Mouse (Mus musculus) limb, embryonic 11.5 days (tissue): ENCODE results near the gene Gjb6. TPM values are rescaled to one million over a fixed set of nuclear protein-coding genes. Genes with fewer than 3 reads are reported as not detected.
A peak's percentile ranks its signal among the peaks of the same experiment; 100 is the strongest.

Source experiments
- ATAC-seq: fragments of 200-750 bp; cut with Nextera tagmentation; 2 replicates; pipeline ENCODE4 v1.8.0; 2017; ENCODE audit warnings: low read depth; ENCODE audit not compliant: insufficient number of reproducible peaks, low FRiP score, low TSS enrichment
- DNase-seq: peaks from one replicate; pipeline ENCODE4 v3.0.0-alpha.2; 2015; ENCODE audit warnings: low spot score
- H3K27ac ChIP-seq: fragments of 300-500 bp; sonication (generic); replicated peaks from 2 replicates; pipeline ENCODE4 v1.5.1; 2014; ENCODE audit warnings: low read depth, mild to moderate bottlenecking, low read length
- H3K27me3 ChIP-seq: fragments of 300-500 bp; sonication (generic); 2 replicates; pipeline ENCODE4 v1.6.1; 2014; ENCODE audit warnings: mild to moderate bottlenecking, low read length, mixed read lengths; ENCODE audit not compliant: control insufficient read depth, insufficient read depth
- H3K36me3 ChIP-seq: fragments of 300-500 bp; sonication (generic); 2 replicates; pipeline ENCODE4 v1.6.1; 2014; ENCODE audit warnings: mild to moderate bottlenecking, low read length, moderate library complexity, mixed read lengths; ENCODE audit not compliant: control insufficient read depth, insufficient read depth
- H3K4me1 ChIP-seq: fragments of 300-500 bp; sonication (generic); 2 replicates; pipeline ENCODE4 v1.6.1; 2014; ENCODE audit warnings: low read length, mixed read lengths; ENCODE audit not compliant: control insufficient read depth, insufficient read depth
- H3K4me2 ChIP-seq: fragments of 300-500 bp; sonication (generic); 2 replicates; pipeline ENCODE4 v1.6.1; 2014; ENCODE audit warnings: low read depth, mild to moderate bottlenecking, moderate library complexity; ENCODE audit not compliant: severe bottlenecking
- H3K4me3 ChIP-seq: fragments of 300-500 bp; sonication (generic); 2 replicates; pipeline ENCODE4 v1.5.1; 2014; ENCODE audit warnings: low read depth, low read length
- H3K9ac ChIP-seq: fragments of 300-500 bp; sonication (generic); 2 replicates; pipeline ENCODE4 v1.6.1; 2014; ENCODE audit warnings: mild to moderate bottlenecking, low read length
- H3K9me3 ChIP-seq: fragments of 300-500 bp; sonication (generic); 2 replicates; pipeline ENCODE4 v1.6.1; 2016; ENCODE audit warnings: low read length; ENCODE audit not compliant: control insufficient read depth
- WGBS: fragments of 180-500 bp; shearing (Covaris S2); extraction: QIAGEN DNeasy Blood & Tissue Kit; methylation state at CpG from one replicate; pipeline ENCODE4 v1.1.7; 2014; 5-methylcytosine and 5-hydroxymethylcytosine counted together
- polyA plus RNA-seq: library from polyadenylated mRNA; unstranded; fragments of >200 nt; fragmentation: Nextera tagmentation; extraction: Ambion mirVana; gene quantifications from 2 replicates; pipeline ENCODE4 v1.2.1, GENCODE M21; 2014

Gene Gjb6
- 9.9 and 11.0 TPM in 2 replicates for polyA plus RNA-seq

GRCm38 (mm10) chr14:57133161-57133661, at the start of gene Gjb6:
Gjb6 (minus strand) TSS chr14:57133611.
- Histone ChIP-seq H3K36me3 (no peaks in the 10 kb centered on the region), H3K4me1 (peaks cover 9% of the 10 kb centered on the region), H3K4me2 (peak within 1 kb of the TSS; percentile 73), H3K27ac (no peak within 1 kb of the TSS), H3K9me3 (no peaks in the 10 kb centered on the region), H3K4me3 (peak within 1 kb of the TSS; percentile 30), H3K27me3 (peaks cover 13% of the 10 kb centered on the region), H3K9ac (0 out of 2 replicates have a peak within 1 kb of the TSS, but pooled peaks have one; percentile 28)
- under 1% methylated on average over 32 of the region's 33 CpGs for WGBS
- DNase-seq (peak; percentile 40), ATAC-seq (no peak)

GRCm38 (mm10) chr14:57165493-57165892, 32.1 kb upstream of the Gjb6 start:
- H3K4me2 ChIP-seq = no peak overlapping the region
- DNase-seq (no peak), ATAC-seq (no peak)
- 90% methylated on average over 3 of the region's 3 CpGs for WGBS
- no peak overlapping the region for H3K4me3 ChIP-seq
- no peaks in the 10 kb centered on the region for H3K4me1 ChIP-seq
- no peaks in the 10 kb centered on the region for H3K27me3 ChIP-seq
- H3K9ac ChIP-seq = no peak overlapping the region
- no peaks in the 10 kb centered on the region for H3K9me3 ChIP-seq
- no peaks in the 10 kb centered on the region for H3K36me3 ChIP-seq
- no peak overlapping the region for H3K27ac ChIP-seq

GRCm38 (mm10) chr14:57161833-57162232, 28.4 kb upstream of the Gjb6 start:
- Histone ChIP-seq H3K36me3 (no peaks in the 10 kb centered on the region), H3K27me3 (no peaks in the 10 kb centered on the region), H3K4me1 (no peaks in the 10 kb centered on the region), H3K9me3 (no peaks in the 10 kb centered on the region; the same call in 1 of the 2 replicates), H3K27ac (no peak overlapping the region), H3K4me2 (no peak overlapping the region), H3K9ac (no peak overlapping the region), H3K4me3 (no peak overlapping the region)
- WGBS = 62% methylated on average over 2 of the region's 2 CpGs
- no peak for ATAC-seq
- no peak for DNase-seq

GRCm38 (mm10) chr14:57161201-57161600, 27.8 kb upstream of the Gjb6 start:
- Histone ChIP-seq H3K9me3 (no peaks in the 10 kb centered on the region; the same call in 1 of the 2 replicates), H3K27me3 (no peaks in the 10 kb centered on the region), H3K4me2 (no peak overlapping the region), H3K4me1 (no peaks in the 10 kb centered on the region), H3K36me3 (no peaks in the 10 kb centered on the region), H3K4me3 (no peak overlapping the region), H3K27ac (no peak overlapping the region), H3K9ac (no peak overlapping the region)
- ATAC-seq (no peak), DNase-seq (no peak)
- 74% methylated on average over 4 of the region's 4 CpGs for WGBS

GRCm38 (mm10) chr14:57154916-57155315, 21.5 kb upstream of the Gjb6 start:
- H3K4me2 ChIP-seq = no peak overlapping the region

GRCm38 (mm10) chr14:57145741-57146140, 12.3 kb upstream of the Gjb6 start:
- no peaks in the 10 kb centered on the region for H3K4me1 ChIP-seq
- no peaks in the 10 kb centered on the region for H3K27me3 ChIP-seq
- ATAC-seq = no peak
- H3K27ac ChIP-seq = no peak overlapping the region
- H3K4me2 ChIP-seq = no peak overlapping the region
- H3K9me3 ChIP-seq = no peaks in the 10 kb centered on the region
- 34% methylated on average over 4 of the region's 4 CpGs for WGBS
- H3K9ac ChIP-seq = no peak overlapping the region
- H3K36me3 ChIP-seq = no peaks in the 10 kb centered on the region
- no peak for DNase-seq
- no peak overlapping the region for H3K4me3 ChIP-seq

More at GRCm38 (mm10) chr14:57154916-57155315, 21.5 kb upstream of the Gjb6 start:
- WGBS = 32% methylated on average over 6 of the region's 6 CpGs
- Histone ChIP-seq H3K36me3 (no peaks in the 10 kb centered on the region), H3K4me3 (no peak overlapping the region), H3K9me3 (no peaks in the 10 kb centered on the region; the same call in 1 of the 2 replicates), H3K4me1 (peaks cover 7% of the 10 kb centered on the region; the same call in 1 of the 2 replicates), H3K27ac (0 out of 2 replicates have a peak overlapping the region, but pooled peaks have one; percentile 12), H3K9ac (no peak overlapping the region), H3K27me3 (no peaks in the 10 kb centered on the region)
- ATAC-seq = no peak
- no peak for DNase-seq

- DNase-seq (no peak), ATAC-seq (no peak)
- Histone ChIP-seq H3K27ac (no peak overlapping the region), H3K4me3 (no peak overlapping the region), H3K9me3 (no peaks in the 10 kb centered on the region), H3K9ac (no peak overlapping the region), H3K4me1 (peaks cover 5% of the 10 kb centered on the region; the same call in 1 of the 2 replicates), H3K27me3 (peaks cover 13% of the 10 kb centered on the region), H3K4me2 (no peak overlapping the region), H3K36me3 (no peaks in the 10 kb centered on the region)
- WGBS = 67% methylated on average over 8 of the region's 8 CpGs
Observed at GRCm38 (mm10) chr14:57135265-57135664, 1.9 kb upstream of the Gjb6 start.

- WGBS = 62% methylated on average over 4 of the region's 4 CpGs
- Histone ChIP-seq H3K27ac (no peak overlapping the region), H3K27me3 (no peaks in the 10 kb centered on the region), H3K36me3 (no peaks in the 10 kb centered on the region), H3K4me3 (no peak overlapping the region), H3K4me2 (no peak overlapping the region), H3K9ac (no peak overlapping the region), H3K9me3 (no peaks in the 10 kb centered on the region), H3K4me1 (peaks cover 8% of the 10 kb centered on the region)
- DNase-seq (no peak), ATAC-seq (no peak)
Observed at GRCm38 (mm10) chr14:57127383-57127782, 6.0 kb downstream of the Gjb6 start.

- H3K36me3 ChIP-seq = no peaks in the 10 kb centered on the region
- DNase-seq (no peak), ATAC-seq (no peak)
- no peak overlapping the region for H3K27ac ChIP-seq
- peaks cover under 1% of the 10 kb centered on the region; the same call in 1 of the 2 replicates for H3K4me1 ChIP-seq
- H3K9me3 ChIP-seq = no peaks in the 10 kb centered on the region
- no peak overlapping the region for H3K9ac ChIP-seq
- H3K4me3 ChIP-seq = no peak overlapping the region
- WGBS = 85% methylated on average over 7 of the region's 7 CpGs
- H3K4me2 ChIP-seq = no peak overlapping the region
- no peaks in the 10 kb centered on the region for H3K27me3 ChIP-seq
Observed at GRCm38 (mm10) chr14:57122295-57122694, 11.1 kb downstream of the Gjb6 start.
